Mouse (Mus musculus): ENCODE measurements around the gene Napepld. TPM values are rescaled to one million over a fixed set of nuclear protein-coding genes. Genes with fewer than 3 reads are reported as not detected.
"Not testable (repeated sequence)": the region's sequence is repeated elsewhere in the genome, so short reads cannot be mapped to it uniquely, and the experiment has no call there.

Gene Napepld
- polyA plus RNA-seq, 1 experiment = 11.1 TPM

DNA sequence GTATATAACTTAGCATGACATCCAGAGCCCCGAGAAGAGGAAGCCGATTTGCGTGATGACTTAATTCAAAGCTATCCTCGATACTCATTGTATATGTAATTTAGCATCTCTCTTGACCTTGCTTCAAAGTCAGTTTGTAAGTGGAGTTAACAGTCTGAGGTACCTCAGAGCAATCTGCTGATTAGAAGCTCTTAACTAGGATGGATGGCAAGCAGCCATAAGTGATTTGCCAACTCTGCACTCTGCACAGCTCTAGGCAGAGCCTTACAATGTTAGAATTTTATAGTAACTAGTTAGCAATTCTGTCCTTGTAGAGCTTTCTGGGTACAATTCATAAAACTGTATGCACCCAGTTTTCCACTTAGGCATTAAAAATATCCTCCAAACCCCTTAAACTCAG lies 5.3 kb upstream of the Napepld start:
- no peak for DNase-seq (ENCODE audit: low read depth)

- no peak for DNase-seq (ENCODE audit: low read depth)
Measured at GRCm38 (mm10) chr5:21703708-21704107, 2.5 kb upstream of the Napepld start.

- no peak for DNase-seq (ENCODE audit: low read depth)
Measured at GRCm38 (mm10) chr5:21702873-21703475, 1.8 kb upstream of the Napepld start.

- DNase-seq (ENCODE audit: low read depth) = no peak
Measured at GRCm38 (mm10) chr5:21702009-21702364, 791 bp upstream of the Napepld start.

- no peak for DNase-seq (ENCODE audit: low read depth)
Measured at GRCm38 (mm10) chr5:21700934-21701333, 262 bp downstream of the Napepld start.

GRCm38 (mm10) chr5:21700272-21700821 lies 849 bp downstream of the Napepld start:
- no peak for DNase-seq (ENCODE audit: low read depth)

DNA sequence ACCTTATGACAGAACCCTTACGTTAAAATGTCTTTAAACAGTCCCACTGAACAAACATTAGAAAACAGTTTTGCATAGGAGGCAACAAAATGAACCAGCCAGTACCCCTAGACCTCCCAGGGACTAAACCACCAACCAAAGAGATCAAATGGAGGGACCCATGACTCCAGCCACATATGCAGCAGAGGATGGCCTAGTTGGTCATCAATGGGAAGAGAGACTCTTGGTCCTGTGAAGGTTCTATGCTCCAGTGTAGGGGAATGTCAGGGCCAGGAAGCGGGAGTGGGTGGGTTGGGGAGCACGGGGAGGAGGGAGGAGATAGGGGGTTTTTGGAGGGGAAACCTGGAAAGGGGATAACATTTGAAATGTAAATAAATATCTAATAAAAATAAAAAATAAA lies 1.6 kb downstream of the Napepld start:
- DNase-seq (ENCODE audit: low read depth) = not testable (repeated sequence)

DNA sequence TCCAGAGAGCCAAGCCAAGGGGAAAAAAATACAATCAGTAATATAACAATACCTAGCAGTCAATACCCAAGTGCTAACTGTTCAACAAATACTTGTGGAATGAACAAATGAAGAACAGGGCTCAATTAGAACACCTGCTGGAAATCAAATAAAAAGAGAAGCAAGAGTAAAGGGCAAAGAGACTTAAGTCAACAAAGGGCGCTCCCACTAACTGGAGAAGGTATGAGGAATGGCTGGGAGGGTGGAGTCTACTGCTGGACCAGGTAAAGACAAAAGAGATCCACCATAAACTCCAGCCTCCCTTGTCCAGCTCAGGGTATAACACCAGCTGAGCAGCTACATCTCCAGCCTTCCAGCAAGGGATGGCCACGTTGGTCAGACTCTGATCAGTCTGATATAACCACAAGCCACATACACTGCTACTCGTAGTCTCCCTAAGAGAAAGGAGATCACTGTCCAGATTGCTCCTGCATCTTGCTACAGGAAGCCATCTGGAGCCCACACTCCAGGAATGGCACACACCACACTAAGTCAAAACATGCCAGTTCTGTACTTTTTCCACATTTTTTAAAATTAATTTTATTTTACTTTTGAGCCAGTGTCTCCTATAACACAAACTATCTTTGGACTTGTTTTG lies 6.2 kb downstream of the Napepld start:
- DNase-seq (ENCODE audit: low read depth) = no peak

DNA sequence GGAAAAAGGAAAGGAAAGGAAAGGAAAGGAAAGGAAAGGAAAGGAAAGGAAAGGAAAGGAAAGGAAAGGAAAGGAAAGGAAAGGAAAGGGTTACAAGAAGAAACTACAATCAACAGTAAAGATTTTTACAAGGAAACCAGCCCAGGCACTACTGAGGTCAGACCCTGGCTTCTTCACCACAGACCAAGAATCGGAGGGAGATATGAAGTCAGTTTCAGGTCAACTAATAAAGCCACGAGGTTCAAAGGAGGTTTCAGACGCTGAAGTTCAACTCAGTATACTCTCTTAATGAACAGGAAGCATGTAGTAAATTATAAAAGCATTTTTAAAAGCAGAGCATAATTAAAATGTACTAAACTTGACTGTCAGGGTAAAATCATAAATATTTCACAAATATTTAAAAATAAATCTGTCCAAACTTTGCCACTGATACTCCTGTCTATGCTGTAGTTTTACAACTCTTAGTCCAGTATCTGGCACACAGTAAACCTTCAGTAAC lies 7.8 kb downstream of the Napepld start:
- DNase-seq (ENCODE audit: low read depth) = no peak

GRCm38 (mm10) chr5:21692230-21692629 lies 9.0 kb downstream of the Napepld start:
- no peak for DNase-seq (ENCODE audit: low read depth)

DNA sequence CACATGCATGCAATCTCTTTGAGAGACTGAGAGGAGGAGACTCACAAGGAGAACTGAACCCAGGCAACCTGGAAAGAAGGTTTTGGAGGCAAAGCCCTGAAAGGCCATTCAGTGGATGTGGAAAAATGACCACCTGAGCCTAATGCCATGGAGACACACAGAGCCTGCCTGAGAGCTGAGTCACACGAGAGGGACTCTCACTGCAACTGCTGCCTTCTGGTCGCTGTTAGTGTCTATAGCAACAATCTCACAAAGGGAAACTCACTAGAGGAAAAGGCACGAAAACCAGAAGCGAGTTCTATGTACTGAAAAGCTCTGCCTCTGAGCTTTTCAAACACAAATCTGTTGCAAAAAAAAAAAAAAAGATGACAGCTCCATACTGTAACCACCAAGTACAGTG lies 14.2 kb downstream of the Napepld start:
- DNase-seq (ENCODE audit: low read depth) = no peak

- DNase-seq (ENCODE audit: low read depth) = no peak
Measured at GRCm38 (mm10) chr5:21685001-21685400, 16.2 kb downstream of the Napepld start.

DNA sequence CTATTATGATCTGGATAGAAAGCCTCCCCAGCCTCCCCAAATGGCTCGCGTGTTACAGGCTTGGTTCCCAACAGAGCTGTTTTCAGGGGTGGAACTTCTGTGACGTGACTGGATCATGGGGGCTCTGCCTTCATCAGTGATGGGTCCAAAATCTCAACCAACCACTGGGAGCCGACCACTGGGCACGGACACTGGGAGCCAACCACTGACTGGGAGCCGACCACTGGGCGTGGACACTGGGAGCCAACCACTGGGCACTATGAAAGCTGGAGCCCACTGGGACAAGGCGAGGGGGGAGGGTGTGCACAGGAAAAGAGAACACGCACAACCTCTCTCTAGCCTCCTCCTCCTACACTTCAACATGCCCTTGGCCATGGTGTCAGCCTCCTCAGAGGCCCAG lies 17.4 kb downstream of the Napepld start:
- DNase-seq (ENCODE audit: low read depth) = no peak

DNA sequence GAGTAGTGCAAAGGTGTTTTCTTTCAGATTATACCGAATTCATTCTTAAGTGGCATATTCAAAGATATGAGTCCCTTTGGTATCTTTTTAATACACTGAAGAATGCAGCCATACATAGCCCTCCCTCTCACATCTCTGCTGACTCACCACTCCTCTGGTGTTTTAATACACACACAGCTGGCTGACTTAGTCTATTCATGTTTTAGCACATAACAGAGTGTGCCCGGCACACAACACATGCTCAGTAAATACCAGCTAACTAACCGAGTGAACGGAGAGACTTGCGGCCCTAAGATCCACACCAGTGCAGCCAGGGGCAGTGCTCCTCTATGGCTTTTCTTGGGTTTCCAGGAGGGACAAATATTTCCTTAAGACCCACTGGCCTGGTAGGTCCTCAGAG lies 20.3 kb downstream of the Napepld start:
- DNase-seq (ENCODE audit: low read depth) = no peak

DNA sequence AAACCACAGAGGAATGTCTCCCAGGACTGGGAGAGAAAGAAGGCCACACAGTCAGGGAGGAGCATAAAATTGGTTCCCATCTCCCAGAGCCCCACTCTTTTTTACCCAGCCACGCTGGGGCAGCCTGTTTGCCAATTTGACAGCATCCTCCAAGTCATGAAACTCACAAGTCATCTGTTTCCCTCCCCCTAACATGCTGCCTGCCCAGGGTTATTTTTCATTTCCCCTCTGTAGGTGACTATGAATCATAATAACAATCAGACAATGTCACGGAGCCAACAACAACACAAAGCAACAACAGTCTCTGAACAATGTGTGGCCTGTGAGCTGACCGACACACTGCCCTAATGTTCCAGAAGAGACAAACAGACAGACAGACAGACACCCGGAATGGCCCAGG lies 21.2 kb downstream of the Napepld start:
- DNase-seq (ENCODE audit: low read depth) = no peak

DNA sequence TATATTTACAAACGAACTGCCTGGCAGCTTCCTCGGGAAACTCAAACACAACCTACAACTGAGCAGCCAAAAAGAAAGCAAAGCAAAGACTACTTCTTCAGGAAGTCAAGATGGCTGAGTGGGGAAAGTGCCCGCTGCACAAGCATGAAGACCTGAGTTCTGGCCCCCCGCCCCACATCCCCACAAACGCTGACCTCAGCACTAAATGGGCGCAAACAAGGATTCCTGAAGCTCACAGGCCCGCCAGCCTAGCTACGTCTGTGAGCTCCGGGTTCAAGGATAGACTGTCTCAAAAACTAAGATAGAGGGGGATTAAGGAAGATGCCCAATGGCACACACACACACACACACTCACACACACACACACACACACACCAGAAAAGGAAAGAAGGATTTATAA lies 22.8 kb downstream of the Napepld start:
- DNase-seq (ENCODE audit: low read depth) = no peak

GRCm38 (mm10) chr5:21677939-21678338 lies 23.3 kb downstream of the Napepld start:
- DNase-seq (ENCODE audit: low read depth) = no peak

DNA sequence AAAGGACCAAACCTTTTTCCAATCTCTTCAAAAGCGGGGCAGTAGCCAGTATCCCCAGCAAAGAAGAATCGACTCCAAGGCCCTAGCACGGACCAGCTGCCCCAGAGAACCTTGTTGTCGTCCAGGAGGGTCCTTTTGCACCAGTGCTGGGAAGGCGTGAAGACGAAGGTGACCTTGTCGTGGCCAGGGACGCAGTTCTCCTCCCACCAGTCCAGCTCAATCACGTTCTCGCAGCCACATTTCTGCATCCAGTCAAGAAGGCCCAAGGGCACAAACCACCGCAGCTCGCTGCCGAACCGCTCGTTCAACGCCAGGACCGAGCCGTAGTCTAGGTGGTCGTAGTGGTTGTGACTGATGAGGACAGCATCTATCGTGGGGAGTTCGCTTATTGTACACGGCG lies 25.7 kb downstream of the Napepld start:
- DNase-seq (ENCODE audit: low read depth) = no peak

DNA sequence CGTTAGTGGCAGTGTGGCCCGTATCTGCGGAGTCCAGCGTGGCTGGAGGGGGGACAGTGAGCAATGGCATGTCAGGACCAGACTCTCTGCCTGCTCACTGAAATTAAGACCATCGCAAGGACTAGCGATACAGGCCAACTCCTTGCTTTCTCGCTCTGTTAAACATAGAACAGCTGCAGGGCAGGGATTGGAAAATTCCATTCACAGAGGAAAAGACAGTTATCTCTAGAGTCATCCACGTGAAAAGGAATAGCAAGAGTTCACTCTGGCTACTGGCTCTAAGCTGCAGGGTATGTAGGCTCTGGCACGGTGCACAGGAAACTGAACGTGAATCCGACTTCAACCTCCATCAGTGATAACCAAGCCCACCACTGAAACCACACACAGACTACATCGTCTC lies 26.2 kb downstream of the Napepld start:
- DNase-seq (ENCODE audit: low read depth) = no peak

GRCm38 (mm10) chr5:21673742-21674141 lies 27.5 kb downstream of the Napepld start:
- DNase-seq (ENCODE audit: low read depth) = no peak

DNA sequence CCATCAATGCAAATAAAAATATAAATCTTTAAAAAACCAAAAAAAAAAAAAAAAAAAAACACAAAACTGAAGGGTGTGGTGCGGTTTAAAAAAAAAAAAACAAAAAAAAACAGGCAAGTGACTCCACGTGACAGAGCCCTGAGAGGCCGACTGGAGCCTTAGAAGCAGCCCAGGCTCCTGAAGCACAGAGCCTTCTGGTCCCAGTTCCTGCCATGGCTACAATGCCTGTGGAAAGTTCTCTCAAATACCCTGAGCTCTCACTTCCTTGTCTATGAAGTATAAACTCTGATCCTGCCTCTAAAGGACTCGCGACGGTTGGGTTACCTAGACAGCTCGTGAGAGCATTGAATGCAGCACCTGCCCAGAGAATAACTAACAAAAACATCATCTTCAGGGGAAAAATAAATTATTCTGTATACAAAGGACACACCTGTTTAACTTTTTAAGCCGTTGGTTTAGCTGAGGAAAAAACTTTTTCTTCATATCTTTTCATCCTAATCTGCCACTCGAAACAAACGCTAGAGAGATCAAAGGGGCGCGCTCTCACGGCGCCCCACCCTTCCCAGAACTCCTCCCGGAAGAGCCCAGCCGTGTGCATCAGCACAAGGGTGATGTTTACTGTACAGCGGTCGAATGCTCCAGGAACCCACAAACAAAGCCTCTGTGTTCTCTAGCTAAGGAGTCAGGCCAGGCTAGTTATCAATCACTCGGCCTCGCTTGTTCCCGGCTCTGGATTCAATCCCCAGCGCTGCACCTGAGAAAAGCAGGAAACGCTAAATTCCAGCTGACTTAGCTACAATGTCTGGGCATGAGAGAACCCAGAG lies 28.2 kb downstream of the Napepld start:
- DNase-seq (ENCODE audit: low read depth) = no peak

DNA sequence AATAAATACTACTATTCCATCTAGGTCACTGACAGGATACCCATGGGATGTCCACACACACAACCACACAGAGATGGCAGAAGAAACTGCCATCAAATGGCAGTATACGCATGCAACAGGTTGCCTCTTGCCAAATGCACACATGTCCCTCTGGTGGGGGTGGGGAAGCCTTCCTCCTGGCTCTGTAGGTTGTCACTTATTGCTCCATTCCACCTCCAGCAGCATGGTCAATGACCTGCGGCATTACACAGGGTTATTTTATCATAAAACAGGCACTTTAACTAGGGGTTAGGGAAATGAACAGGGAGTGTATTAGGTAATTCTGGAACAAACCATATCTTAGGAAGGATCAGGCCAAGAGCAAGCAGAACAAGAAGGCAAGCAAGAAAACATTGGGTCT lies 31.9 kb downstream of the Napepld start:
- DNase-seq (ENCODE audit: low read depth) = no peak

Measured in gonadal fat pad, adult 2 months (tissue).